Mouse (Mus musculus): ENCODE measurements around the gene Zfp462.

DNA sequence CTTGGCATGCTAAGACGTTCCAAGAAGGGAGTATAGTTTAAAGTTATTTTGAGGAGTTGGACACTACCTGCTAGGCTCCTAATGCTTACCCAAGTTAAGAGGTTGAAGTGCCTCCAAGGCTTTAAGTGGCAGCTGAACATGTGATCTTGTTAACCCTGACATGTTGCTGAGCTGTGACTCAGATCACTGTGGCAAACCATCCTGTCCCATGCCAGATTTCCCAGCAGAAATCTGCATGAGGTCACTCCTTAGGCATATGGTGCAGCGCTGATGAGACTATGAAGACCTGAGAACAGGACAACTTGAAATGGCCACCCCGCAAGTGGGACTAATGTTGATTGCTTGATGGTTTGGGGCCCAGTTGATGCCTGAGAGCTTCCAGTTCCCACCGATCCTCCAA is 27.2 kb downstream of the Zfp462 start:
- TF ChIP-seq CTCF (IDR thresholded peaks at IDR 0.05; ENCODE audit: low read depth, low read length) (no peak), POLR2A (IDR thresholded peaks at IDR 0.05; ENCODE audit: borderline replicate concordance, low read depth, low read length) (no peak)

All from bone marrow macrophage, adult 2 months (primary cell).